8 mouse cellular contexts compared by ENCODE assay signal in genomic region chrX:160390464-160390956, GRCm38 (mm10). TPM values are rescaled to one million over a fixed set of nuclear protein-coding genes. Genes with fewer than 3 reads are reported as not detected.
A peak's percentile ranks its signal among the peaks of the same experiment; 100 is the strongest.
DNase-seq lines count a peak whose midpoint lies in the region; ATAC-seq and TF ChIP-seq lines count a peak whose summit lies in the region.

Gene Adgrg2, plus strand, starts transcription at chrX:160390690.

- TF ChIP-seq EP300 in ES-Bruce4 (IDR thresholded peaks at IDR 0.05; ENCODE audit: insufficient read depth, low read depth, low read length): no peak

- no peak for TF ChIP-seq POLR2A in ES-Bruce4 (IDR thresholded peaks at IDR 0.05; ENCODE audit: insufficient read depth, low read length)

- H3K36me3 ChIP-seq in ES-Bruce4 (ENCODE audit: control insufficient read depth, insufficient read depth, low read length, poor library complexity, severe bottlenecking): no peaks in the 10 kb centered on the region
- no peaks in the 10 kb centered on the region for H3K36me3 ChIP-seq in forebrain, embryonic 11.5 days (ENCODE audit: control insufficient read depth, insufficient read depth, low read length)
- H3K36me3 ChIP-seq in hindbrain, embryonic 11.5 days (ENCODE audit: control insufficient read depth, insufficient read depth, low read length): no peaks in the 10 kb centered on the region
- H3K36me3 ChIP-seq in liver, embryonic 12.5 days: no peaks in the 10 kb centered on the region
- H3K36me3 ChIP-seq in neural tube, embryonic 12.5 days: no peaks in the 10 kb centered on the region

- 16% methylated on average over 42 of the region's 42 CpGs for WGBS in forebrain, embryonic 11.5 days
- 8% methylated on average over 24 of the region's 42 CpGs for WGBS in hindbrain, embryonic 11.5 days
- WGBS in liver, embryonic 12.5 days (ENCODE audit: insufficient replicate concordance): 7% methylated on average over 34 of the region's 42 CpGs
- WGBS in neural tube, embryonic 12.5 days: 11% methylated on average over 40 of the region's 42 CpGs

- peak; percentile 83 for ATAC-seq in forebrain, embryonic 11.5 days (replicated peaks; ENCODE audit: low FRiP score)
- ATAC-seq in hindbrain, embryonic 11.5 days (ENCODE audit: low FRiP score): peak; percentile 85
- ATAC-seq in liver, embryonic 12.5 days: peak; percentile 57; the same call in 1 of the 2 replicates
- ATAC-seq in neural tube, embryonic 12.5 days (ENCODE audit: low FRiP score, low read depth): peak; percentile 86
- no peak for ATAC-seq in monocyte, adult 5-6 weeks (replicated peaks; ENCODE audit: insufficient number of reproducible peaks, low FRiP score, low TSS enrichment, poor library complexity, severe bottlenecking)

- peak within 1 kb of the TSS; percentile 38; the same call in 1 of the 2 replicates for H3K9ac ChIP-seq in ES-Bruce4 (ENCODE audit: low read depth, poor library complexity, severe bottlenecking)
- peak within 1 kb of the TSS; percentile 45; the same call in 1 of the 2 replicates for H3K9ac ChIP-seq in forebrain, embryonic 11.5 days (ENCODE audit: low read length)
- peak within 1 kb of the TSS; percentile 31; the same call in 1 of the 2 replicates for H3K9ac ChIP-seq in hindbrain, embryonic 11.5 days (ENCODE audit: low read depth, low read length)
- no peak within 1 kb of the TSS for H3K9ac ChIP-seq in liver, embryonic 12.5 days
- H3K9ac ChIP-seq in neural tube, embryonic 12.5 days: peak within 1 kb of the TSS; percentile 51

- peak within 1 kb of the TSS; percentile 13 for H3K4me3 ChIP-seq in ES-Bruce4 (ENCODE audit: low read depth, low read length)
- peak within 1 kb of the TSS; percentile 37 for H3K4me3 ChIP-seq in forebrain, embryonic 11.5 days (ENCODE audit: low read depth, low read length)
- peak within 1 kb of the TSS; percentile 44 for H3K4me3 ChIP-seq in hindbrain, embryonic 11.5 days (ENCODE audit: low read depth, low read length)
- H3K4me3 ChIP-seq in liver, embryonic 12.5 days: peak within 1 kb of the TSS; percentile 38
- peak within 1 kb of the TSS; percentile 32 for H3K4me3 ChIP-seq in neural tube, embryonic 12.5 days

- no peaks in the 10 kb centered on the region for H3K9me3 ChIP-seq in ES-Bruce4 (replicated peaks; ENCODE audit: control insufficient read depth, insufficient read depth, low read length, poor library complexity, severe bottlenecking)
- H3K9me3 ChIP-seq in forebrain, embryonic 11.5 days (ENCODE audit: control insufficient read depth, low read length): no peaks in the 10 kb centered on the region
- H3K9me3 ChIP-seq in hindbrain, embryonic 11.5 days (ENCODE audit: control insufficient read depth, low read length): no peaks in the 10 kb centered on the region
- H3K9me3 ChIP-seq in liver, embryonic 12.5 days (replicated peaks): no peaks in the 10 kb centered on the region
- H3K9me3 ChIP-seq in neural tube, embryonic 12.5 days: no peaks in the 10 kb centered on the region

- no peaks in the 10 kb centered on the region for H3K27me3 ChIP-seq in ES-Bruce4 (ENCODE audit: control insufficient read depth, insufficient read depth, low read length, poor library complexity, severe bottlenecking)
- peaks cover 8% of the 10 kb centered on the region for H3K27me3 ChIP-seq in forebrain, embryonic 11.5 days (ENCODE audit: control insufficient read depth, insufficient read depth, low read length)
- H3K27me3 ChIP-seq in hindbrain, embryonic 11.5 days (ENCODE audit: control insufficient read depth, insufficient read depth, low read length): peaks cover 4% of the 10 kb centered on the region; the same call in 1 of the 2 replicates
- H3K27me3 ChIP-seq in liver, embryonic 12.5 days (replicated peaks): peaks cover 40% of the 10 kb centered on the region
- H3K27me3 ChIP-seq in neural tube, embryonic 12.5 days (replicated peaks): peaks cover 15% of the 10 kb centered on the region

- TF ChIP-seq CTCF in ES-Bruce4 (IDR thresholded peaks at IDR 0.05; ENCODE audit: low read depth, low read length): no peak

- no peak within 1 kb of the TSS for H3K27ac ChIP-seq in ES-Bruce4 (ENCODE audit: insufficient read depth, low read length)
- no peak within 1 kb of the TSS for H3K27ac ChIP-seq in forebrain, embryonic 11.5 days (ENCODE audit: low read depth, low read length)
- no peak within 1 kb of the TSS for H3K27ac ChIP-seq in hindbrain, embryonic 11.5 days (ENCODE audit: low read depth, low read length)
- H3K27ac ChIP-seq in liver, embryonic 12.5 days: no peak within 1 kb of the TSS
- H3K27ac ChIP-seq in neural tube, embryonic 12.5 days: no peak within 1 kb of the TSS

- DNase-seq in adrenal gland, adult (ENCODE audit: inconsistent age in 2 of 2, low spot score in 1 of 2): peak; percentile 20 to 64
- DNase-seq in adrenal gland, adult 8-10 months: no peak
- DNase-seq in forebrain, embryonic 11.5 days (ENCODE audit: low spot score): peak; percentile 63
- peak; percentile 35 for DNase-seq in hindbrain, embryonic 11.5 days (ENCODE audit: low spot score)

- peak within 1 kb of the TSS; percentile 67 for H3K4me2 ChIP-seq in forebrain, embryonic 11.5 days (ENCODE audit: low read depth, low read length, severe bottlenecking)
- H3K4me2 ChIP-seq in hindbrain, embryonic 11.5 days (replicated peaks; ENCODE audit: low read depth, low read length): peak within 1 kb of the TSS; percentile 63
- H3K4me2 ChIP-seq in liver, embryonic 12.5 days: peak within 1 kb of the TSS; percentile 68
- peak within 1 kb of the TSS; percentile 70 for H3K4me2 ChIP-seq in neural tube, embryonic 12.5 days (replicated peaks)

- H3K4me1 ChIP-seq in ES-Bruce4 (ENCODE audit: control insufficient read depth, insufficient read depth, low read length): no peaks in the 10 kb centered on the region
- H3K4me1 ChIP-seq in forebrain, embryonic 11.5 days (replicated peaks; ENCODE audit: control insufficient read depth, insufficient read depth, low read length): no peaks in the 10 kb centered on the region
- no peaks in the 10 kb centered on the region for H3K4me1 ChIP-seq in hindbrain, embryonic 11.5 days (replicated peaks; ENCODE audit: control insufficient read depth, insufficient read depth, low read length)
- no peaks in the 10 kb centered on the region for H3K4me1 ChIP-seq in liver, embryonic 12.5 days
- no peaks in the 10 kb centered on the region for H3K4me1 ChIP-seq in neural tube, embryonic 12.5 days

RNA-seq across cellular contexts. Expression of gene Adgrg2, which starts in this region (rescaled TPM):
- 1 to 10 TPM; 3.4 to 8.0 (median 3.9) TPM for total RNA-seq in adrenal gland, adult 8-10 months (2022)
- 0.29 and 0.61 TPM in 2 replicates for polyA plus RNA-seq in ES-Bruce4 (2011; ENCODE audit: insufficient read depth, insufficient read length, low read depth, missing spikeins)
- 0.79 and 1.1 TPM in 2 replicates for polyA plus RNA-seq in forebrain, embryonic 11.5 days (2014; fragmentation: Nextera tagmentation; extraction: Ambion mirVana)
- polyA plus RNA-seq in hindbrain, embryonic 11.5 days (2014; fragmentation: Nextera tagmentation; extraction: Ambion mirVana): 0.70 and 0.76 TPM in 2 replicates
- 0.25 and 0.72 TPM in 2 replicates for polyA plus RNA-seq in liver, embryonic 12.5 days (2016; fragmentation: Nextera tagmentation; extraction: Ambion mirVana)
- 3.6 and 6.3 TPM in 2 replicates for polyA plus RNA-seq in neural tube, embryonic 12.5 days (2016; fragmentation: Nextera tagmentation; extraction: Ambion mirVana)
- total RNA-seq in monocyte, adult 5-6 weeks (2017): 0.29 TPM in 1 of 3 replicates, not detected in the others

Comparison
In these comparisons a context has a peak if more than half of its experiments do, and no peak if none do; other contexts are left out.
1. Peak in DNase-seq, ATAC-seq, H3K4me3 ChIP-seq, H3K9ac ChIP-seq and H3K4me2 ChIP-seq in hindbrain, embryonic 11.5 days; RNA of the gene not detected or under 1 TPM.
2. Peak in ATAC-seq, H3K4me3 ChIP-seq and H3K4me2 ChIP-seq in liver, embryonic 12.5 days; RNA of the gene not detected or under 1 TPM.